Mouse (Mus musculus): ENCODE data around the gene Cd80. TPM values are rescaled to one million over a fixed set of nuclear protein-coding genes. Genes with fewer than 3 reads are reported as not detected.
A peak's percentile ranks its signal among the peaks of the same experiment; 100 is the strongest.
"Not testable (repeated sequence)": the region's sequence is repeated elsewhere in the genome, so short reads cannot be mapped to it uniquely, and the experiment has no call there.

Cd80 gene
- polyA plus RNA-seq, 1 experiment from 2014 or later, result 0.44 TPM

DNA sequence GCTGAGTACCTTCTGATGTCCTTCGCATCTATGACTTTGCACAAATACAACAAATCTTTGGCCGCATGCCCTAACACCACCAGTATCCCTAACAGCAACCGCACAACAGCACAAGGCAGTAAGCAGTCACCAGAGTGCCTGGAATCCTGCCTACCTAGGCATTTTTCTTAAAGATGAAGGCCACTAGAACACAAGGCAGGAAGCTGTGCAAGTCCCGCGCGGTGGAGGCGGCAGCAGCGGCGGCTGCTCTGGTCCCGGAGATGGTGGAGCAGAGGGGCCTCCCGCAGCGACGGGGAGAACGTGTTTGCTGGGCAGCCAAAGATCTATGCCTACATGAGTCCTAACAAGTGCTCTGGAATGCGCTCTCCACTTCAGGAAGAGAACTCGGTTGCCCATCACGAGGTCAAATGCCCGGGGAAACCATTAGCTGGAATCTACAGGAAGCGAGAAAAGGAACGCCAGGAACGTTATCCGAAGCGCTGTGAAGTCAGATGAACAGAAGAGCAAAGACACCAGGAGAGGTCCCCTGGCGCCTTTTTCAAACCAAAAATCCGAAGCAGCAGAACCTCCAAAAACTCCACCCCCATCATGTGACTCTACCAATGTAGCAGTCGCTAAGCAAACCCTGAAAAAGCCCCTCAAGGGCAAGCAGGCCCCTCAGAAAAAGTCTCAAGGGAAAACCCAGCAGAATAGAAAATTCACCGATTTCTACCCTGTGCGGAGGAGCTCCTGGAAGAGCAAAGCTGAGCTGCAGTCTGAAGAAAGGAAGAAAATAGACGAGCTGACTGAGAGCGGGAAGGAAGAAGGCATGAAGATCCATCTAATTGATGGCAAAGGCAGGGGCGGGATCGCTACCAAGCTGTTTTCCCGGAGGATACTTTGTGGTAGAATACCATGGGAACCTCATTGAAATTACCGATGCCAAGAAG lies 21.2 kb downstream of the Cd80 start:
- Histone ChIP-seq H3K4me3 (replicated peaks) (peak overlapping the region; percentile 40), H3K9me3 (replicated peaks) (no peaks in the 10 kb centered on the region), H3K27me3 (replicated peaks) (no peaks in the 10 kb centered on the region), H3K4me2 (peak overlapping the region; percentile 77), H3K36me3 (no peaks in the 10 kb centered on the region), H3K27ac (replicated peaks) (peak overlapping the region; percentile 63), H3K9ac (replicated peaks) (peak overlapping the region; percentile 21), H3K4me1 (peaks cover 12% of the 10 kb centered on the region; the same call in 1 of the 2 replicates)
- 6% methylated on average over 34 of the region's 34 CpGs for WGBS
- peak; percentile 69 for ATAC-seq (ENCODE audit: low FRiP score)

DNA sequence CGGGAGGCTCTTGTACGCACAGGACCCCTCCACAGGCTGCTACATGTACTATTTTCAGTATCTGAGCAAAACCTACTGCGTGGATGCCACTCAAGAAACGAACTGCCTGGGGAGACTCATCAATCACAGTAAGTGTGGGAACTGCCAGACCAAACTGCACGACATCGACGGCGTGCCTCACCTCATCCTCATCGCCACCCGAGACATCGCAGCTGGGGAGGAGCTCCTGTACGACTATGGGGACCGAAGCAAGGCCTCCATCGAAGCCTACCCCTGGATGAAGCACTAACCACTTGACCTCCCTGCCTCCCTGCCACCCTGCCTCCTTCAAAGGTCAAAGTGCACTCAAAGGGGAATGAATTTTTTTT lies 21.9 kb downstream of the Cd80 start:
- peak overlapping the region; percentile 63; the same call in 1 of the 2 replicates for H3K27ac ChIP-seq (replicated peaks)
- H3K9ac ChIP-seq (replicated peaks), result 0 out of 2 replicates have a peak overlapping the region, but pooled peaks have one; percentile 21
- H3K36me3 ChIP-seq; H3K27me3 ChIP-seq (replicated peaks); H3K9me3 ChIP-seq (replicated peaks): not testable (repeated sequence)
- H3K4me3 ChIP-seq (replicated peaks), result peak overlapping the region; percentile 40
- peak; percentile 43; the same call in 1 of the 2 replicates for ATAC-seq (ENCODE audit: low FRiP score)
- H3K4me2 ChIP-seq, result peak overlapping the region; percentile 77
- WGBS, result 25% methylated on average over 14 of the region's 14 CpGs
- H3K4me1 ChIP-seq, result peaks cover 12% of the 10 kb centered on the region; the same call in 1 of the 2 replicates

DNA sequence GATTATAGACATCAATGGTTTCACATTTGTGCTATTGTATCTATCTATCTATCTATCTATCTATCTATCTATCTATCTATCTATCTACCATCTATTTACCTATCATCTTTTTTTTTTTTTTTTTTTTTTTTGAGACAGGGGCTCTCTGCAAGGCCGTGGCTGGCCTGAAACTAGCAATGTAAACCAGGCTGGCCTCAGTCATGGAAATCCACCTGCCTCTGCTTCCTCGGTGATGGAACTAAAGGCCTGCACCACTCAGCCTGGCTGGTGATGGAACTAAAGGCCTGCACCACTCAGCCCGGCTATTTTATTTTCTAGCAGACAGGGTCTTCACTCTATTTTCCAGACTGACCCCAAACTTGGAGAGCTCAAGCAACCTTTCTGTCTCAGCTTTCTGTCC lies 22.9 kb downstream of the Cd80 start:
- WGBS, result 86% methylated on average over 3 of the region's 3 CpGs
- ATAC-seq (ENCODE audit: low FRiP score), result no peak
- H3K9ac ChIP-seq (replicated peaks), result no peak overlapping the region
- H3K27ac ChIP-seq (replicated peaks), result no peak overlapping the region
- peaks cover 15% of the 10 kb centered on the region; the same call in 1 of the 2 replicates for H3K4me1 ChIP-seq
- no peaks in the 10 kb centered on the region for H3K36me3 ChIP-seq
- H3K27me3 ChIP-seq (replicated peaks), result no peaks in the 10 kb centered on the region
- no peak overlapping the region for H3K4me2 ChIP-seq
- H3K4me3 ChIP-seq (replicated peaks), result no peak overlapping the region
- H3K9me3 ChIP-seq (replicated peaks), result no peaks in the 10 kb centered on the region

DNA sequence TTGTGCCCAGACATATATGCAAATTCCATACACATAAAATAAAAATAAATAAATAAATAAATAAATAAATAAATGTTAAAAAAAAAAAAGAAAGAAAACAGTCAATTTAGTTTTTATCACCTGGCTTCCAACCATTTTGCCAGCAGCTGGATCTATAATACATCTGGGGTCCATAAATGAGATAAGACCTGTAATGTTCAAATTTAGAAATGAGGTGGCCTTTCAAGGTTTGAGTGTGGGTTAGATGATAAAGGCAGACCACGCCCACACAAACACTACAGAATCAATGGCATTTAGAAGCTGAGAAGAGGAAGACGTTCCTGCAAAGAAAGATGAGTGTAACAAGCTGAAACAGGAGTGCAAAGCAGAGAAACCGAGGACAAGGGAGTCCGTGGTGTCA lies 26.0 kb downstream of the Cd80 start:
- peaks cover 15% of the 10 kb centered on the region; the same call in 1 of the 2 replicates for H3K4me1 ChIP-seq
- no peaks in the 10 kb centered on the region for H3K36me3 ChIP-seq
- H3K27ac ChIP-seq (replicated peaks), result no peak overlapping the region
- 0 out of 2 replicates have a peak, but pooled peaks cover 7% of the 10 kb centered on the region for H3K27me3 ChIP-seq (replicated peaks)
- H3K9ac ChIP-seq (replicated peaks), result no peak overlapping the region
- ATAC-seq (ENCODE audit: low FRiP score), result no peak
- WGBS, result 81% methylated on average over 4 of the region's 4 CpGs
- H3K9me3 ChIP-seq (replicated peaks), result no peaks in the 10 kb centered on the region
- no peak overlapping the region for H3K4me2 ChIP-seq
- H3K4me3 ChIP-seq (replicated peaks), result no peak overlapping the region

DNA sequence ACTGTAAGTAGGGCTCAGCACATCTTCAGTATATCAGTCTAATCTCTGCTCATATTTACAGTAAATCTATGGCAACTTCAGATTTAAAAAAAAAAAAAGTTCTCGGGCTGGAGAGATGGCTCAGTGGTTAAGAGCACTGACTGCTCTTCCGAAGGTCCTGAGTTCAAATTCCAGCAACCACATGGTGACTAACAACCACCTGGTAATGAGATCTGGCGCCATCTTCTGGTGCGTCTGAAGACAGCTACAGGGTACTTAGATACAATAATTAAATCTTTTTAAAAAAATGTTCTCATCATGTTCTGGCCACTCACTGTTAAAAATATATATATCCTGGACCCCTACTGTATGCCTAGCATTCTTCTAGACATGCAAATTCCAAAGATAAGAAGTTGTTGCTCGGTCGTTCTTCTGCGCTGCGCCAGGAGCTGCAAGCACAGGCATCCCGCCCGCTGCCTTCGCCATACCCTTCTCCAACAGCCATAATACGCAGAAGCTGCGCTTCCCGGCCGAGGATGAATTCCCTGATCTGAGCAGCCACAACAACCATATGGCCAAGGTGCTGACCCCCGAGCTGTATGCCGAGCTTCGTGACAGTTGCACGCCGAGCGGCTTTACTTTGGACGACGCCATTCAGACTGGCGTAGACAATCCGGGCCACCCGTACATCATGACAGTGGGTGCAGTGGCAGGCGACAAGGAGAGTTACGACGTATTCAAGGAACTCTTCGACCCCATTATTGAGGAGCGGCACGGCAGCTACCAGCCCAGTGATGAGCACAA lies 27.6 kb downstream of the Cd80 start:
- WGBS, result 12% methylated on average over 32 of the region's 32 CpGs
- H3K9me3 ChIP-seq (replicated peaks), result no peaks in the 10 kb centered on the region
- H3K36me3 ChIP-seq, result no peaks in the 10 kb centered on the region
- peak; percentile 45; the same call in 1 of the 2 replicates for ATAC-seq (ENCODE audit: low FRiP score)
- peak overlapping the region; percentile 57 for H3K4me2 ChIP-seq
- H3K4me1 ChIP-seq, result 0 out of 2 replicates have a peak, but pooled peaks cover 6% of the 10 kb centered on the region
- H3K27me3 ChIP-seq (replicated peaks), result 0 out of 2 replicates have a peak, but pooled peaks cover 7% of the 10 kb centered on the region
- peak overlapping the region; percentile 20; the same call in 1 of the 2 replicates for H3K9ac ChIP-seq (replicated peaks)
- H3K27ac ChIP-seq (replicated peaks), result no peak overlapping the region
- peak overlapping the region; percentile 32 for H3K4me3 ChIP-seq (replicated peaks)

DNA sequence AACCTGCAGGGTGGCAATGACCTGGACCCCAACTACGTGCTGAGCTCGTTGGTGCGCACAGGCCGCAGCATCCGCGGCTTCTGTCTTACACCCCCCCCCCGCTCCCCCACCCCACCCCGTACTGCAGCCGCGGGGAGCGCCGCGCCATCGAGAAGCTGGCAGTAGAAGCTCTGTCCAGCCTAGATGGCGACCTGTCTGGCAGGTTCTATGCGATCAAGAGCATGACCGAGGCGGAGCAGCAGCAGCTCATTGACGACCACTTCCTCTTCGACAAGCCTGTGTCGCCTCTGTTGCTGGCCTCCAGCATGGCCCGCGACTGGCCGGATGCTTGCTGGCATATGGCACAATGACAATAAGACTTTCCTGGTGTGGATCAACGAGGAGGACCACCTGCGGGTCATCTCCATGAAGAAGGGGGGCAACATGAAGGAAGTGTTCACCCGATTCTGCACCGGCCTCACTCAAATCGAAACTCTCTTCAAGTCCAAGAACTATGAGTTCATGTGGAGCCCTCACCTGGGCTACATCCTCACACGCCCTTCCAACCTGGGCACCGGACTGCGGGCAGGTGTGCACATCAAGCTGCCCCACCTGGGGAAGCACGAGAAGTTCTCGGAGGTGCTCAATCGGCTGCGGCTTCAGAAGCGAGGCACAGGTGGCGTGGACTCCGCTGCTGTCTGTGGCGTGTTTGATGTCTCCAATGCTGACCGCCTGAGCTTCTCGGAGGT lies 28.4 kb downstream of the Cd80 start:
- Histone ChIP-seq H3K4me3 (replicated peaks) (peak overlapping the region; percentile 32), H3K4me2 (peak overlapping the region; percentile 57), H3K9me3 (replicated peaks) (no peaks in the 10 kb centered on the region), H3K27ac (replicated peaks) (no peak overlapping the region), H3K9ac (replicated peaks) (peak overlapping the region; percentile 20; the same call in 1 of the 2 replicates), H3K4me1 (0 out of 2 replicates have a peak, but pooled peaks cover 6% of the 10 kb centered on the region), H3K36me3 (no peaks in the 10 kb centered on the region), H3K27me3 (replicated peaks) (0 out of 2 replicates have a peak, but pooled peaks cover 7% of the 10 kb centered on the region)
- 36% methylated on average over 42 of the region's 42 CpGs for WGBS
- ATAC-seq (ENCODE audit: low FRiP score), result peak; percentile 38

DNA sequence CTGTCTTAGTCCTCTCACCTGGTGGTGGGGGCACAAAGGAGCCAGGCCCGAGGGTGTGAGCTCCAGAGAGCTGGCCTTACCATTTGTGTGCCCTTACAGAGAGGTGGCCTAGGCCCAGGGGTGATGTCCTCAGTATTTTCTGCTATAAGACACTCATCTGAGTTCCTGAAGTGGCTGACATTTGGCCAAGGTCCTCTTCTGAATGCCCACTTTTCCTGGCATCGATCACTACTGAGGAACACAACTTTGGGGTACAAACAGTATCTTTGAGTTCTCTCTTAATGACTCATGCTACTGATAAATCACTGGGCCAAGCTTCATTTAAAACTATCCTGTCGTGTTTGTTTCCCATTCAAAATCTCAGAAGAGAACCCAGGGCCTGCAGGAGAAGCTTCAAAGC lies 37.2 kb downstream of the Cd80 start:
- H3K27me3 ChIP-seq (replicated peaks), result no peaks in the 10 kb centered on the region
- H3K27ac ChIP-seq (replicated peaks), result no peak overlapping the region
- 82% methylated on average over 3 of the region's 3 CpGs for WGBS
- no peak overlapping the region for H3K9ac ChIP-seq (replicated peaks)
- H3K9me3 ChIP-seq (replicated peaks), result no peaks in the 10 kb centered on the region
- H3K36me3 ChIP-seq, result peaks cover 11% of the 10 kb centered on the region
- H3K4me1 ChIP-seq, result no peaks in the 10 kb centered on the region
- H3K4me2 ChIP-seq, result no peak overlapping the region
- no peak for ATAC-seq (ENCODE audit: low FRiP score)
- H3K4me3 ChIP-seq (replicated peaks), result no peak overlapping the region

DNA sequence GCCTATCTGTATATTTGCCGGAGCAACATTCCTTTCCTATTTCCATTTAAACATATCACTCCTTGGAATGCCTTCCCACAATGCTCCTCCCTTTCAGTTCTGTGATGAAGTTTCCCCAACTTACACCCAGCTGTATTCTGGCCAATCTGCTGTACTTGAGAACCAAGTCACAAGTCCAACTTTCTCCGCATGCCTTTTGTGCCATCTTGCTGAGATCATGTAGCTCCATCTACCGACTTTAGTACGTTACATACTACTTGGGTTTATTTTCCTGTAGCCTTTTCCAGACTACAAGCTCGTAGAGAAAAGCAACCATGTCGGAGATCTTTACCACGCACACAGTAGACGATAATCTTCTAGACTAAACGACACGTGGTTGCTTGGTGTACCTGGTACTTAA lies 38.5 kb downstream of the Cd80 start:
- 88% methylated on average over 10 of the region's 10 CpGs for WGBS
- Histone ChIP-seq H3K27me3 (replicated peaks) (no peaks in the 10 kb centered on the region), H3K4me3 (replicated peaks) (no peak overlapping the region), H3K4me2 (no peak overlapping the region), H3K36me3 (peaks cover 22% of the 10 kb centered on the region), H3K9ac (replicated peaks) (no peak overlapping the region), H3K27ac (replicated peaks) (no peak overlapping the region), H3K4me1 (no peaks in the 10 kb centered on the region), H3K9me3 (replicated peaks) (no peaks in the 10 kb centered on the region)
- no peak for ATAC-seq (ENCODE audit: low FRiP score)

DNA sequence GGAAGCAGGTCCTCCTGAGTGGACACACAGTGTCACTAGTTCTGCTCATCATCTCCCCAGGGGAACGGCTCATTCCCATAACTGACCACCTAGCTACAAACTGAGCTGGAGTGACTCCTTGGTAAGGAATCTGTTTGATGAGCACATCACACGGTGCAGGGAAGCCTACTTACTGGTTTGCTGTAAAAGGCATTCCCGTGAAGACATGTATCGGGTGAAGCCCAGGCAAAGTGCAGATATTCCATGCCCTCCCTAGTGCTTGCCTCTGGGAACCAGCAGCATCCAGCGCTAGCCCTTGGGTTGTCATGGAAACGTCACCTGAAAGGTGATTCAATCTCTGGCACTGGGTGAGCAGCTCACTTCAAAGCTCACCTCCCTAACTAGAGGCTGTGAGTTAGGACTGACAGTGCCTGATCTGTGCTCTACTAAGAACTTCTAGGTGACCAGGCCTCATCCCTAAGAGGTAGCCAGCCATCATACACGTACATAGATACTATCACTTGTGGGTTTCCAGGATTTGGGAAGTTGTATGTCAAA lies 41.3 kb downstream of the Cd80 start:
- Histone ChIP-seq H3K9me3 (replicated peaks) (no peaks in the 10 kb centered on the region), H3K27ac (replicated peaks) (no peak overlapping the region), H3K4me2 (no peak overlapping the region), H3K9ac (replicated peaks) (no peak overlapping the region), H3K4me1 (no peaks in the 10 kb centered on the region), H3K36me3 (peaks cover 36% of the 10 kb centered on the region), H3K27me3 (replicated peaks) (no peaks in the 10 kb centered on the region), H3K4me3 (replicated peaks) (no peak overlapping the region)
- 84% methylated on average over 7 of the region's 7 CpGs for WGBS
- no peak for ATAC-seq (ENCODE audit: low FRiP score)

DNA sequence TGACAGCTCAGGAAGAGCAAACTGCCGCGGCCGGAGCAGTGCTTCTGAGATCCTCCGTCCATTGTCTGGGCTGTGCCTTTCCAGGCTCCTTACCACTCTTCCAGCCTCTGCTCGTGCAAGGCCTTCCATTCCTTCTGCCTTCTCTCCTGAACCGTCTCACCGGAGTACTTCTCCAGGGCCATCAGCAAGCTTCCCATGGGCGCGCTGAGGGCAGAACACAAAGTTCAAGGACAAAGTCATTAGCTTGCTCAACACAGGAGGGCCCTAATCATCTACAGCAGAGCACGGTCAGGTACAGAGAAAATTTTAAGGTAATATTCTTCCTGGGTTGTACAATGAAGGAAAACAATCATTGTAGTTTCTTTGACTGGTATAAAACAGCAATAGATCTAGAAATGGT lies 47.1 kb downstream of the Cd80 start:
- H3K27me3 ChIP-seq (replicated peaks), result no peaks in the 10 kb centered on the region
- H3K9me3 ChIP-seq (replicated peaks), result no peaks in the 10 kb centered on the region
- no peak overlapping the region for H3K9ac ChIP-seq (replicated peaks)
- 94% methylated on average over 10 of the region's 10 CpGs for WGBS
- ATAC-seq (ENCODE audit: low FRiP score), result no peak
- no peak overlapping the region for H3K4me3 ChIP-seq (replicated peaks)
- H3K27ac ChIP-seq (replicated peaks), result no peak overlapping the region
- H3K4me2 ChIP-seq, result no peak overlapping the region
- no peaks in the 10 kb centered on the region for H3K4me1 ChIP-seq
- H3K36me3 ChIP-seq, result peaks cover 61% of the 10 kb centered on the region

DNA sequence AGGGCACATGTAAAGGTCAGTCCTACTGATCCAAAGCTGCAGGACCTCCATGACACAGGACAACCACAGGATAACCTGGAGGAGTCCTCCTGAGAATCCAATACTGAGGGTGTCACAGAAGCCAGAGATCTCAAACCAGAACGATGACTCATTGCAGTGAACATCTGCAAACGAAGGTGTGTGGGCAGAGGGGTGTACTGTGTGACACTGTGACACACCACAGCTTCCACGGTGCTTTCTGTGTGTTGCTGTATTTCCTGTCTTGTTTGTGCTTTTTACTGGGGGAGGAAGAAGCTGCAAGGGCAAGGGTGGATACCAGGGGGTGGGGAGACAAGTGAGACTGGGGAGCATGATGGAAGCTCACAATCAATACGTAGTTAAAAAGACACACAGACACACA lies 48.2 kb downstream of the Cd80 start:
- peaks cover 61% of the 10 kb centered on the region for H3K36me3 ChIP-seq

More for the DNA sequence above, 48.2 kb downstream of the Cd80 start:
- Histone ChIP-seq H3K9me3 (replicated peaks) (no peaks in the 10 kb centered on the region), H3K4me1 (no peaks in the 10 kb centered on the region), H3K4me2 (no peak overlapping the region), H3K27me3 (replicated peaks) (no peaks in the 10 kb centered on the region), H3K27ac (replicated peaks) (no peak overlapping the region), H3K9ac (replicated peaks) (no peak overlapping the region), H3K4me3 (replicated peaks) (no peak overlapping the region)
- no peak for ATAC-seq (ENCODE audit: low FRiP score)
- WGBS, result 96% methylated on average over 4 of the region's 4 CpGs

All from neural tube, embryonic 15.5 days (tissue).